Mouse (Mus musculus): ENCODE data around the gene Tmem102.

Tmem102 gene

DNA sequence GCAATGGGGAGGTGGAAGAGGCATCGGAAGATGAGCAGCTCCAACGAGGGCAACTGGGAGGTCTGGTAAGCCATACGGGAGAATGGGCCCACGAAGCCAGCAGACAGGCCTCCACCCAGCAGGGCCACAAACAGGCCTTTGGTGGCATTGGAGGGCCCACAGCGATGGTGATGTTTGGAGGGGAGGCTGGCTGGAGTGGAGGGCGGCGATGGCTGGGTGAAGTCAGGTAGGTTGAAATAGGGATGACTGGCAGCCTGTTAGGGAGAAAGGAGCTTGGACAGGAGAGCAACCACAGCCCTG lies 44.6 kb downstream of the Tmem102 start:
- in situ Hi-C loops (cut with MboI; ENCODE audit: unreplicated experiment in 2 of 2) = no loop called here

GRCm38 (mm10) chr11:69760160-69760900 lies 45.1 kb downstream of the Tmem102 start:
- in situ Hi-C loops (cut with MboI; ENCODE audit: unreplicated experiment in 2 of 2) = no loop called here

- in situ Hi-C loops (cut with MboI; ENCODE audit: unreplicated experiment in 2 of 2) = loop anchor here (5.0 to 10.0 kb wide), 4 partner anchors 43 to 124 kb away; partner anchors contain the start of genes Fgf11 (in 2 of the 2), Eif4a1 (in 1 of the 2), Fxr2 (in 1 of the 2) and Tmem95 (in 1 of the 2)
Observed at GRCm38 (mm10) chr11:69758971-69759721, 46.3 kb downstream of the Tmem102 start.

GRCm38 (mm10) chr11:69758478-69758970 lies 46.9 kb downstream of the Tmem102 start, which contains the start of gene Polr2a:
TSS of gene Polr2a (minus strand) at chr11:69758637.
- in situ Hi-C loops (cut with MboI; ENCODE audit: unreplicated experiment in 2 of 2) = loop anchor here (5.0 to 10.0 kb wide), 4 partner anchors 44 to 124 kb away; partner anchors contain the start of genes Fgf11 (in 2 of the 2), Eif4a1 (in 1 of the 2), Fxr2 (in 1 of the 2) and Tmem95 (in 1 of the 2)

GRCm38 (mm10) chr11:69758090-69758456 lies 47.4 kb downstream of the Tmem102 start:
- in situ Hi-C loops (cut with MboI; ENCODE audit: unreplicated experiment in 2 of 2) = loop anchor here (5.0 to 10.0 kb wide), 4 partner anchors 44 to 123 kb away; partner anchors contain the start of genes Fgf11 (in 2 of the 2), Eif4a1 (in 1 of the 2), Fxr2 (in 1 of the 2) and Tmem95 (in 1 of the 2)

DNA sequence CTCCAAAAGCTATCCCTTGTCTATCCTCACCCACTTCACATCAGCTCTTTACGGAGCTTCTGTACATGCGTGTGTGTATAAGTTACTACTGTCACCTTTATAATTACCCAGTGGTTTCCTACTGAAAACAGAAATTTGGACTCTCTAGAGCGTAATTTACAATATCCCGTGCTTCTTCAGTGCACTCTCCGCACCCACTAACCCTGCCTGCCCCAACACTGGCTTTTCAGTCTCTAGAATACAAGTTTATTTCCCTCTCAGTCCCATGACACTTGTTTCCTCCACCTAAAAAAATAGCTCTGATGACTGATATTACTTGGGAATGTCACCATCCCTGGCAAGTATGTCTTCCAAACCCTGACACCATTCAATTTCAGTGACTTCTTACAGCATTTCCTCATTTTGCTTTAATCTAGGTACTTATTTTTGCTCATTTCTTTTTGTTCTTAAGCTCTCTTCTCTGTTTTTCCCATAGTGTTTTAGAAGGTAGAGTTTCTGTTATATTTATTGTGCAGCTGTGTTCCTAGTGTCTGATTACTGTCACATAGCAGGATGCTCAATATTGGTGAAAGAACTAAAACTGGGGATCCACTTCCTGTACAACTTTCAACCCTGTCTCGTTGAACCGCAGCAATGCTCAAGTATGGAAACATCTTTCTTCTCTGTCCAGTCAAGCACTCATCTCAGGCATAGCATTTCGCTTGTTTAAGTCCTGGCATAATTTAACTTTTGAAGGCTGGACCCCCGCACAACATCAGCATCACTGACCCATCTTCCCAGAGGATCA lies 47.9 kb downstream of the Tmem102 start:
- in situ Hi-C loops (cut with MboI; ENCODE audit: unreplicated experiment in 2 of 2) = loop anchor here (5.0 to 10.0 kb wide), 4 partner anchors 45 to 123 kb away; partner anchors contain the start of genes Fgf11 (in 2 of the 2), Eif4a1 (in 1 of the 2), Fxr2 (in 1 of the 2) and Tmem95 (in 1 of the 2)

- in situ Hi-C loops (cut with MboI; ENCODE audit: unreplicated experiment in 2 of 2) = loop anchor here (5.0 to 10.0 kb wide), 4 partner anchors 48 to 123 kb away; partner anchors contain the start of genes Fgf11 (in 2 of the 2), Eif4a1 (in 1 of the 2), Fxr2 (in 1 of the 2) and Tmem95 (in 1 of the 2)
Observed at GRCm38 (mm10) chr11:69754701-69755100, 50.7 kb downstream of the Tmem102 start.

- in situ Hi-C loops (cut with MboI; ENCODE audit: unreplicated experiment in 2 of 2) = loop anchor here in 1 of 2 experiments (10.0 kb wide), 1 partner anchor 119 kb away; the partner anchor contains the start of gene Fxr2
Observed at GRCm38 (mm10) chr11:69754233-69754632, 51.2 kb downstream of the Tmem102 start.
